Comparison of ENCODE assay signal across 8 mouse cellular contexts in the genomic region with DNA sequence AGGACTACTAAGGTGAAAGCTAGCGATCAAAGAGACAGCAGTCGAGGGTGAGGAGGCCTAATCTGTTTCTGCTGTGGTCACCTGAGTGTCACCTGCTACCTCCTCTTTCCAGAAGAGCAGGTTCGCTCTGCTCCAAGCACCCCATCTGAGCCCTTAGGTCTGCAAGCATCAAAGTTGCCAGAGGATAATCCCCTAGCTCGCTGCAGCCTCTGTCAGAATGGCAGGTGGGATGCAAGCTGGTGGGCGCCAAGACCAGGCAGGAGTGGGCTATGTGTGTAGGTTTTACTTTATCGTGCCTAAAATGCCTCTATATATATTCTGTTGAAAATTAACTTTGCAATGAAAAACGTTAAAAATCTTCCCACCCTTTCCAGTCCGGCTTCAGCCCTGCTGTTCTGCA. TPM values are rescaled to one million over a fixed set of nuclear protein-coding genes. Genes with fewer than 3 reads are reported as not detected.
DNase-seq lines count a peak whose midpoint lies in the region; ATAC-seq and TF ChIP-seq lines count a peak whose summit lies in the region.
"Had no signal": no experiment of that assay in that cellular context is flagged by ENCODE, and none has a peak within 500 bp of the region (broad histone marks: within the 10 kb centered on the region; RNA-seq: fewer than 3 reads in every experiment).

No protein-coding gene starts in this region.

- peak overlapping the region; percentile 91; the same call in 1 of the 2 replicates for H3K4me2 ChIP-seq in embryonic facial prominence, embryonic 15.5 days (replicated peaks)
- H3K4me2 ChIP-seq in hindbrain, embryonic 16.5 days (ENCODE audit: low read length), result peak overlapping the region; percentile 83
- peak overlapping the region; percentile 68; the same call in 1 of the 2 replicates for H3K4me2 ChIP-seq in neural tube, embryonic 14.5 days (ENCODE audit: low read depth, low read length)

- H3K27me3 ChIP-seq in embryonic facial prominence, embryonic 15.5 days, result peaks cover 81% of the 10 kb centered on the region
- peaks cover 5% of the 10 kb centered on the region for H3K27me3 ChIP-seq in hindbrain, embryonic 16.5 days (replicated peaks; ENCODE audit: control insufficient read depth, insufficient read depth, low read length)
- H3K27me3 ChIP-seq in neural tube, embryonic 14.5 days (ENCODE audit: control insufficient read depth, insufficient read depth, low read length), result peaks cover 16% of the 10 kb centered on the region

- intact Hi-C loops in left cerebral cortex, adult 2 months (cut with DNase I), result no loop called here
- intact Hi-C loops in left cerebral cortex, postnatal 4 days (cut with DNase I), result no loop called here

- peaks cover 18% of the 10 kb centered on the region for H3K4me1 ChIP-seq in embryonic facial prominence, embryonic 15.5 days
- peaks cover 11% of the 10 kb centered on the region for H3K4me1 ChIP-seq in hindbrain, embryonic 16.5 days (ENCODE audit: control insufficient read depth, insufficient read depth, low read depth, low read length)
- H3K4me1 ChIP-seq in neural tube, embryonic 14.5 days (ENCODE audit: control insufficient read depth, insufficient read depth, low read length), result peaks cover 15% of the 10 kb centered on the region; the same call in 1 of the 2 replicates

- ATAC-seq in embryonic facial prominence, embryonic 15.5 days (ENCODE audit: insufficient number of reproducible peaks, low FRiP score, low TSS enrichment, low read depth), result no peak
- ATAC-seq in hindbrain, embryonic 16.5 days, result no peak
- no peak for ATAC-seq in neural tube, embryonic 14.5 days (ENCODE audit: low read depth)

- DNase-seq in left cerebral cortex, adult 2 months (ENCODE audit: extremely low spot score in 1 of 2, low spot score in 2 of 2), result no peak
- no peak for DNase-seq in left cerebral cortex, postnatal 4 days
- DNase-seq in urinary bladder, adult 2 months (ENCODE audit: low spot score), result no peak
- DNase-seq in frontal cortex, postnatal 10 days (ENCODE audit: low spot score in 2 of 2), result no peak

- no peak overlapping the region for H3K9ac ChIP-seq in embryonic facial prominence, embryonic 15.5 days
- peak overlapping the region; percentile 86 for H3K9ac ChIP-seq in hindbrain, embryonic 16.5 days (ENCODE audit: low read depth, low read length)
- peak overlapping the region; percentile 74 for H3K9ac ChIP-seq in neural tube, embryonic 14.5 days (replicated peaks; ENCODE audit: low read depth, low read length)

- peak overlapping the region; percentile 70; the same call in 1 of the 2 replicates for H3K4me3 ChIP-seq in left cerebral cortex, adult 2 months
- H3K4me3 ChIP-seq in embryonic facial prominence, embryonic 15.5 days (replicated peaks), result peak overlapping the region; percentile 66; the same call in 1 of the 2 replicates
- peak overlapping the region; percentile 79; the same call in 1 of the 2 replicates for H3K4me3 ChIP-seq in hindbrain, embryonic 16.5 days (ENCODE audit: low read length)
- peak overlapping the region; percentile 63; the same call in 1 of the 2 replicates for H3K4me3 ChIP-seq in neural tube, embryonic 14.5 days (ENCODE audit: low read depth, low read length)

- H3K9me3 ChIP-seq in embryonic facial prominence, embryonic 15.5 days (replicated peaks), result no peaks in the 10 kb centered on the region
- H3K9me3 ChIP-seq in hindbrain, embryonic 16.5 days (ENCODE audit: control insufficient read depth, low read length), result no peaks in the 10 kb centered on the region
- H3K9me3 ChIP-seq in neural tube, embryonic 14.5 days (ENCODE audit: control insufficient read depth, low read length), result no peaks in the 10 kb centered on the region

- no peaks in the 10 kb centered on the region for H3K36me3 ChIP-seq in embryonic facial prominence, embryonic 15.5 days
- no peaks in the 10 kb centered on the region for H3K36me3 ChIP-seq in hindbrain, embryonic 16.5 days (ENCODE audit: control insufficient read depth, insufficient read depth, low read length)
- H3K36me3 ChIP-seq in neural tube, embryonic 14.5 days (ENCODE audit: control insufficient read depth, insufficient read depth, low read length), result no peaks in the 10 kb centered on the region

- no peak for TF ChIP-seq CTCF in left cerebral cortex, adult 2 months (IDR thresholded peaks at IDR 0.05)

- 16% methylated on average over 8 of the region's 8 CpGs for WGBS in embryonic facial prominence, embryonic 15.5 days
- WGBS in hindbrain, embryonic 16.5 days, result 26% methylated on average over 8 of the region's 8 CpGs
- 26% methylated on average over 8 of the region's 8 CpGs for WGBS in neural tube, embryonic 14.5 days

- peak overlapping the region; percentile 83 for H3K27ac ChIP-seq in left cerebral cortex, adult 2 months
- no peak overlapping the region for H3K27ac ChIP-seq in embryonic facial prominence, embryonic 15.5 days (replicated peaks)
- H3K27ac ChIP-seq in hindbrain, embryonic 16.5 days (ENCODE audit: low read depth, low read length), result no peak overlapping the region; the same call in none of the 2 replicates
- H3K27ac ChIP-seq in neural tube, embryonic 14.5 days (ENCODE audit: low read depth, low read length), result no peak overlapping the region; the same call in 1 of the 2 replicates

RNA-seq across cellular contexts. Expression of gene Nptxr, which starts 0.7 kb away (rescaled TPM):
- 100 to 1,000 TPM; 800 to 813 TPM for total RNA-seq in left cerebral cortex, adult 2 months (2021)
- 100 to 1,000 TPM; 240 to 277 TPM for total RNA-seq in left cerebral cortex, postnatal 4 days (2021)
- polyA plus RNA-seq in embryonic facial prominence, embryonic 15.5 days (2015; fragmentation: Nextera tagmentation; extraction: Ambion mirVana), result 8.4 and 9.0 TPM in 2 replicates
- polyA plus RNA-seq in hindbrain, embryonic 16.5 days (2015; fragmentation: Nextera tagmentation; extraction: Ambion mirVana), result 44.1 and 58.7 TPM in 2 replicates
- 15.5 and 23.4 TPM in 2 replicates for polyA plus RNA-seq in neural tube, embryonic 14.5 days (2014; fragmentation: Nextera tagmentation; extraction: Ambion mirVana)
- polyA plus RNA-seq in urinary bladder, adult 2 months (2012; rRNA removed), result 1.9 and 4.4 TPM in 2 replicates
- total RNA-seq: megakaryocyte-erythroid progenitor cell, adult 5-6 weeks had no signal

RNA-seq across cellular contexts. Expression of gene Dnal4, which starts 27.6 kb away (rescaled TPM):
- total RNA-seq in left cerebral cortex, adult 2 months (2021), result 10 to 100 TPM; 53.2 to 54.1 TPM
- 10 to 100 TPM; 30.4 to 34.4 TPM for total RNA-seq in left cerebral cortex, postnatal 4 days (2021)
- 73.3 and 77.6 TPM in 2 replicates for polyA plus RNA-seq in embryonic facial prominence, embryonic 15.5 days (2015; fragmentation: Nextera tagmentation; extraction: Ambion mirVana)
- polyA plus RNA-seq in hindbrain, embryonic 16.5 days (2015; fragmentation: Nextera tagmentation; extraction: Ambion mirVana), result 61.8 and 64.9 TPM in 2 replicates
- 62.2 and 62.8 TPM in 2 replicates for polyA plus RNA-seq in neural tube, embryonic 14.5 days (2014; fragmentation: Nextera tagmentation; extraction: Ambion mirVana)
- 40.5 and 45.8 TPM in 2 replicates for polyA plus RNA-seq in urinary bladder, adult 2 months (2012; rRNA removed)

RNA-seq across cellular contexts. Expression of gene Npcd, which starts 28.8 kb away (rescaled TPM):
- 10 to 100 TPM in 1 of 2 experiments, 1 to 10 TPM in 1; 9.7 to 19.7 TPM for total RNA-seq in left cerebral cortex, adult 2 months (2021)
- 10 to 100 TPM in 1 of 2 experiments, 1 to 10 TPM in 1; 6.6 to 14.9 TPM for total RNA-seq in left cerebral cortex, postnatal 4 days (2021)
- 0.91 TPM in 1 of 2 replicates, not detected in the other for polyA plus RNA-seq in embryonic facial prominence, embryonic 15.5 days (2015; fragmentation: Nextera tagmentation; extraction: Ambion mirVana)
- 0.41 and 0.67 TPM in 2 replicates for polyA plus RNA-seq in hindbrain, embryonic 16.5 days (2015; fragmentation: Nextera tagmentation; extraction: Ambion mirVana)
- 1.0 and 2.5 TPM in 2 replicates for polyA plus RNA-seq in neural tube, embryonic 14.5 days (2014; fragmentation: Nextera tagmentation; extraction: Ambion mirVana)
- 0.47 and 0.87 TPM in 2 replicates for polyA plus RNA-seq in urinary bladder, adult 2 months (2012; rRNA removed)
- total RNA-seq: megakaryocyte-erythroid progenitor cell, adult 5-6 weeks had no signal

RNA-seq across cellular contexts. Expression of gene Cbx6, which starts 29.2 kb away (rescaled TPM):
- total RNA-seq in left cerebral cortex, adult 2 months (2021), result 100 to 1,000 TPM; 370 to 387 TPM
- 100 to 1,000 TPM; 105 to 125 TPM for total RNA-seq in left cerebral cortex, postnatal 4 days (2021)
- 90.7 and 93.5 TPM in 2 replicates for polyA plus RNA-seq in embryonic facial prominence, embryonic 15.5 days (2015; fragmentation: Nextera tagmentation; extraction: Ambion mirVana)
- 65.2 and 67.2 TPM in 2 replicates for polyA plus RNA-seq in hindbrain, embryonic 16.5 days (2015; fragmentation: Nextera tagmentation; extraction: Ambion mirVana)
- 25.4 and 31.1 TPM in 2 replicates for polyA plus RNA-seq in neural tube, embryonic 14.5 days (2014; fragmentation: Nextera tagmentation; extraction: Ambion mirVana)
- 86.2 and 94.3 TPM in 2 replicates for polyA plus RNA-seq in urinary bladder, adult 2 months (2012; rRNA removed)
